Mouse (Mus musculus) CH12.LX (cell line): ENCODE results near the gene Mettl3. TPM values are rescaled to one million over a fixed set of nuclear protein-coding genes. Genes with fewer than 3 reads are reported as not detected.

ENCODE experiments used
- DNase-seq: peaks from one replicate; pipeline ENCODE4 v3.0.0-alpha.2; 2013; ENCODE audit errors: extremely low read depth
- H3K27ac ChIP-seq: 2 replicates; pipeline ENCODE4 v1.5.1; 2012; ENCODE audit warnings: low read depth, mild to moderate bottlenecking, control low read depth, moderate library complexity; ENCODE audit not compliant: insufficient read depth
- H3K27me3 ChIP-seq: replicated peaks from 2 replicates; pipeline ENCODE3; 2012; ENCODE audit warnings: inconsistent platforms
- H3K36me3 ChIP-seq, 2 experiments: replicated peaks in 1 of 2; 2 replicates each; pipeline versions ENCODE3 to v1.6.1; 2012; ENCODE audit warnings: inconsistent platforms in 1 of 2, low read length in 1 of 2, mild to moderate bottlenecking in 1 of 2, mixed read lengths in 1 of 2, moderate library complexity in 1 of 2; ENCODE audit not compliant: control insufficient read depth in 1 of 2, insufficient read depth in 1 of 2
- H3K4me1 ChIP-seq, 2 experiments: 2 replicates each; pipeline ENCODE4 v1.6.1; 2012; ENCODE audit warnings: inconsistent platforms in 1 of 2, moderate library complexity in 1 of 2; ENCODE audit not compliant: insufficient read depth in 2 of 2, control insufficient read depth in 1 of 2
- H3K4me2 ChIP-seq: 2 replicates; pipeline ENCODE4 v1.6.1; 2012; ENCODE audit warnings: low read depth, mild to moderate bottlenecking, control low read depth; ENCODE audit not compliant: poor library complexity, insufficient read depth, severe bottlenecking
- H3K4me3 ChIP-seq, 3 experiments: fragments of 150-350 bp in 1 of 3; sonication (generic) in 1 of 3; replicated peaks in 1 of 3; 2 replicates each; pipeline versions ENCODE3 to v1.5.1; 2011 to 2012; ENCODE audit warnings: low read depth in 2 of 3, low read length in 2 of 3, mild to moderate bottlenecking in 2 of 3, moderate library complexity in 2 of 3, control low read depth in 1 of 3, improper control_type of control experiment in 1 of 3, inconsistent platforms in 1 of 3, mixed read lengths in 1 of 3; ENCODE audit not compliant: poor library complexity in 1 of 3
- H3K79me2 ChIP-seq: replicated peaks from 2 replicates; pipeline ENCODE4 v1.6.1; 2012; ENCODE audit warnings: mild to moderate bottlenecking, moderate library complexity; ENCODE audit not compliant: control insufficient read depth, poor library complexity, insufficient read depth, severe bottlenecking; ENCODE audit errors: extremely low read depth
- H3K9ac ChIP-seq: 2 replicates; pipeline ENCODE4 v1.6.1; 2012; ENCODE audit warnings: low read depth, mild to moderate bottlenecking, control low read depth, moderate library complexity; ENCODE audit not compliant: insufficient read depth
- H3K9me3 ChIP-seq: replicated peaks from 2 replicates; pipeline ENCODE3; 2012; ENCODE audit warnings: low read length, inconsistent platforms, mixed read lengths
- CHD1 ChIP-seq: IDR thresholded peaks from 2 replicates; pipeline ENCODE4 v1.6.1; 2012; ENCODE audit warnings: low read depth, low read length, improper control_type of control experiment, inconsistent platforms
- CHD2 ChIP-seq: IDR thresholded peaks from 2 replicates; pipeline ENCODE4 v1.6.1; 2011; ENCODE audit warnings: low read length, improper control_type of control experiment
- E2F4 ChIP-seq: IDR thresholded peaks from 2 replicates; pipeline ENCODE4 v1.6.1; 2011; ENCODE audit warnings: low read depth, low read length, improper control_type of control experiment; ENCODE audit not compliant: insufficient replicate concordance
- EP300 ChIP-seq: IDR thresholded peaks from 2 replicates; pipeline ENCODE4 v1.6.1; 2011; ENCODE audit warnings: low read length, improper control_type of control experiment
- ETS1 ChIP-seq: conservative IDR thresholded peaks from 2 replicates; pipeline ENCODE4 v1.6.1; 2012; ENCODE audit warnings: low read depth, mild to moderate bottlenecking, inconsistent platforms, low read length, improper control_type of control experiment, moderate library complexity
- HCFC1 ChIP-seq: IDR thresholded peaks from 2 replicates; pipeline ENCODE4 v1.6.1; 2012; ENCODE audit warnings: low read depth, mild to moderate bottlenecking, inconsistent platforms, low read length, improper control_type of control experiment
- JUN ChIP-seq: IDR thresholded peaks from 2 replicates; pipeline ENCODE4 v1.6.1; 2011; ENCODE audit warnings: low read depth, mild to moderate bottlenecking, low read length, improper control_type of control experiment, moderate library complexity; ENCODE audit not compliant: insufficient read depth
- MAFK ChIP-seq: IDR thresholded peaks from 2 replicates; pipeline ENCODE4 v1.6.1; 2011; ENCODE audit warnings: low read length, improper control_type of control experiment; ENCODE audit not compliant: insufficient replicate concordance
- MAX ChIP-seq: IDR thresholded peaks from 2 replicates; pipeline ENCODE4 v1.6.1; 2011; ENCODE audit warnings: low read length, improper control_type of control experiment
- MAZ ChIP-seq: IDR thresholded peaks from 2 replicates; pipeline ENCODE4 v1.6.1; 2012; ENCODE audit warnings: low read depth, mild to moderate bottlenecking, inconsistent platforms, low read length, improper control_type of control experiment, moderate library complexity
- MEF2A ChIP-seq: IDR thresholded peaks from 2 replicates; pipeline ENCODE4 v1.6.1; 2014; ENCODE audit warnings: low read depth, mild to moderate bottlenecking, inconsistent platforms, low read length, improper control_type of control experiment, borderline replicate concordance
- MXI1 ChIP-seq: IDR thresholded peaks from 2 replicates; pipeline ENCODE4 v1.6.1; 2011; ENCODE audit warnings: mild to moderate bottlenecking, low read depth, low read length, improper control_type of control experiment
- MYC ChIP-seq: IDR thresholded peaks from 2 replicates; pipeline ENCODE4 v1.6.1; 2011; ENCODE audit warnings: low read depth, mild to moderate bottlenecking, improper control_type of control experiment, low read length
- NELFE ChIP-seq: IDR thresholded peaks from 2 replicates; pipeline ENCODE4 v1.6.1; 2011; ENCODE audit warnings: low read depth, low read length, improper control_type of control experiment
- POLR2AphosphoS2 ChIP-seq: IDR thresholded peaks from 2 replicates; pipeline ENCODE4 v1.6.1; 2011; ENCODE audit warnings: low read depth, low read length, improper control_type of control experiment
- RAD21 ChIP-seq: IDR thresholded peaks from 2 replicates; pipeline ENCODE4 v1.6.1; 2011; ENCODE audit warnings: low read depth, mild to moderate bottlenecking, low read length, improper control_type of control experiment, moderate library complexity
- RCOR1 ChIP-seq: conservative IDR thresholded peaks from 2 replicates; pipeline ENCODE4 v1.6.1; 2012; ENCODE audit warnings: low read depth, mild to moderate bottlenecking, inconsistent platforms, low read length, improper control_type of control experiment
- SIN3A ChIP-seq: IDR thresholded peaks from 2 replicates; pipeline ENCODE4 v1.6.1; 2012; ENCODE audit warnings: low read length, improper control_type of control experiment, inconsistent platforms
- TCF12 ChIP-seq: IDR thresholded peaks from 2 replicates; pipeline ENCODE4 v1.6.1; 2014; ENCODE audit warnings: low read depth, mild to moderate bottlenecking, inconsistent platforms, low read length, improper control_type of control experiment
- ZC3H11A ChIP-seq: IDR thresholded peaks from 2 replicates; pipeline ENCODE4 v1.6.1; 2012; ENCODE audit warnings: low read depth, mild to moderate bottlenecking, inconsistent platforms, low read length, improper control_type of control experiment
- ZKSCAN1 ChIP-seq: IDR thresholded peaks from 2 replicates; pipeline ENCODE4 v1.6.1; 2012; ENCODE audit warnings: low read depth, inconsistent platforms, low read length, improper control_type of control experiment, borderline replicate concordance
- ZMIZ1 ChIP-seq: IDR thresholded peaks from 2 replicates; pipeline ENCODE4 v1.6.1; 2012; ENCODE audit warnings: low read depth, mild to moderate bottlenecking, inconsistent platforms, low read length, improper control_type of control experiment
- dilution Hi-C: fragments of 300-500 bp; cut with MboI; formaldehyde crosslinking; loops from 2 replicates; pipeline ENCODE4 v1.14.3; 2020; ENCODE audit warnings: low sequenced_read_pairs; ENCODE audit not compliant: extremely low pct_unique_long_range_greater_than_20kb, extremely low pct_ligation_motif_present
- in situ Hi-C: fragments of 300-500 bp; cut with MboI; formaldehyde crosslinking; loops from 3 replicates; pipeline ENCODE4 v1.14.3; 2019; ENCODE audit warnings: low sequenced_read_pairs, low pct_ligation_motif_present, low pct_unique_long_range_greater_than_20kb, mixed read lengths
- polyA plus RNA-seq: library from polyadenylated mRNA; unstranded; fragments of >175 nt; gene quantifications from 2 replicates; pipeline ENCODE4 v1.2.1, GENCODE M21; 2012; ENCODE audit warnings: low read depth; ENCODE audit not compliant: insufficient read length
- total RNA-seq, 2 experiments: library from RNA; depleted of rRNA; stranded (reverse); fragments of 300-350 nt in 1 of 2; fragments of >200 nt in 1 of 2; gene quantifications; 2 replicates each; pipeline ENCODE4 v1.2.3; 2012 to 2014

Gene Mettl3
- total and polyA plus RNA-seq, 3 experiments: 41.6 to 47.4 (median 47.0) TPM

DNA sequence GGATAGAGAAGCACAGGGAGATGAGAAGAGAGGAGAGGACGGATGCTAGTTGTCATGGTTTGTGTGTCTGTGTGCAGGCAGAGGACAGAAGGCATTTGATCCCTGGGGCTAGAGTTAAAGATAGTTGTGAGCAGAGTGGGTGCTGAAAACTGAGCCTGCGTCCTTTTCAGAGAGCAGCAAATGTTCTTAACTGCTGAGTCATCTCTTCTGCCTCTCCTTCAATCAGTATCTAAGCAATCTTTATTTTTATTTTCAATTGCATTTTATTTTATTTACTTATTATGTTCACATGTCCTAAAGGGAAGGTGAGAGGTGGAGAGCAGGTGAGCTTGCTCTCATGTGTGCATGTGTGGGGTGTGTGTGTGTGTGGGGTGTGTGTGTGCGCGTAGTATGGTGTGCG lies 21.3 kb downstream of the Mettl3 start:
- TF ChIP-seq MAFK: 0 out of 2 replicates have a peak, but pooled peaks have one; percentile 44
- no peak for TF ChIP-seq MAZ
- TF ChIP-seq, all 38 proteins: peak for 1
- no peak overlapping the region for H3K4me3 ChIP-seq
- DNase-seq: no peak
- H3K4me2 ChIP-seq: no peak overlapping the region
- no peak overlapping the region for H3K27ac ChIP-seq
- H3K27me3 ChIP-seq: no peaks in the 10 kb centered on the region
- no peaks in the 10 kb centered on the region for H3K9me3 ChIP-seq
- H3K36me3 ChIP-seq: peaks cover 39 to 61% of the 10 kb centered on the region in 2 experiments
- peaks cover 0 to 16% of the 10 kb centered on the region in 2 experiments; a peak in 2 of 4 replicates for H3K4me1 ChIP-seq
- H3K79me2 ChIP-seq: peaks cover 48% of the 10 kb centered on the region
- dilution Hi-C loops: no loop called here
- no peak overlapping the region for H3K9ac ChIP-seq
- in situ Hi-C loops: no loop called here

- Histone ChIP-seq H3K79me2 (peaks cover 51% of the 10 kb centered on the region), H3K9ac (peak overlapping the region; percentile 87), H3K27me3 (no peaks in the 10 kb centered on the region), H3K27ac (peak overlapping the region; percentile 59), H3K4me3 (peak overlapping the region; percentile 68 to 96 (median 77)), H3K9me3 (no peaks in the 10 kb centered on the region), H3K4me1 (peaks cover 4 to 22% of the 10 kb centered on the region in 2 experiments; a peak in 3 of 4 replicates), H3K4me2 (peak overlapping the region; percentile 96; the same call in 1 of the 2 replicates), H3K36me3 (peaks cover 17 to 41% of the 10 kb centered on the region in 2 experiments)
- in situ Hi-C loops (no loop called here), dilution Hi-C loops (no loop called here)
- DNase-seq: peak; percentile 37
- TF ChIP-seq E2F4 (no peak), RCOR1 (no peak), ZMIZ1 (no peak), MAX (peak; percentile 25; the same call in 1 of the 2 replicates), CHD2 (peak; percentile 42; the same call in 1 of the 2 replicates), MXI1 (no peak; the same call in 1 of the 2 replicates), ETS1 (no peak), MYC (no peak)
Observed at GRCm38 (mm10) chr14:52279747-52280120, 25.2 kb downstream of the Mettl3 start.

DNA sequence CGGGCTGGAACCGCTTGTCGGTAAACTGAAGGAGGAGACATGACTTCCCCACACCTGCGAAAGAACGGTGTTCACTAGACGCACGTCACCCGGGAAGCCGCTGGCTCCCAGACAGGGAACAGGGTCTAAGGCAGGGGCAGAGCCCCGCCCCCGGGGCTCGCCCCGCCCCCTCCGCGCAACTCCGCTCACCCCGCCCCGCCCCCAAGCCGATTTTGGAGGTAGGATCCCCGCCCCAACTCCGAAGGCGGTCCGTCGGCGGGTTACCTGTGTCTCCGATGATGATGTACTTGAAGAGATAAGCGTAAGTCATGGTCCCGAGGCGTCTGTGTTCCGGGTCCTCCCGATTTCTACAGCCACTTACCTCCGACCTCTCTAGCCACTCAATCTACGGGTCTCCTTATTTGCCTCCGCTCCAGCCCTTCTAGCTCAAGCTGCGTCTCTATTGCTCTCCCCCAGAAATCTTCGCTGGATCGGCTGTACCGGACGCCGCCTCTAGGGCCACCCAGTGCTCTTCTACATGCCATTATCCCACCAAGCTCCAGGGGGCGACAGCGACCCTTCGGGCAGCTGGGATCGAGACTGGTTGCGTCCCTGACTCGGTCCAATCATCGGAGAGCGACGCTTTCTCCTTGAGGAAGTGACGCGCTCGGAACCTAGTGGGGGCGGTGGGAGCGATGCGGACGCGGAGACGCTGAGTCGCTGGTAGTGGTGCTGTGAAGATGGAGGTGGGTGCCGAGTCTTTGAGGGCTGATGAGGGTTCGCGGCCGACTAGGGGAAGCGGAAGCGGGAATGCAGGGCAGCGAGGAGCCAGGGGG lies 25.8 kb downstream of the Mettl3 start, which contains the start of the genes Tox4 and Rab2b:
TSS of gene Tox4 (plus strand) at position 215 of the 815 bp plus-strand sequence.
TSS of gene Rab2b (minus strand) at position 614 of the 815 bp plus-strand sequence.
- Histone ChIP-seq H3K4me1 (peaks cover 4 to 22% of the 10 kb centered on the region in 2 experiments; a peak in 3 of 4 replicates), H3K36me3 (peaks cover 16 to 41% of the 10 kb centered on the region in 2 experiments), H3K4me3 (peak within 1 kb of the TSS; percentile 77 to 96 (median 82)), H3K9ac (peak within 1 kb of the TSS; percentile 87), H3K79me2 (peaks cover 45% of the 10 kb centered on the region), H3K27me3 (no peaks in the 10 kb centered on the region), H3K27ac (peak within 1 kb of the TSS; percentile 63), H3K9me3 (no peaks in the 10 kb centered on the region), H3K4me2 (peak within 1 kb of the TSS; percentile 96)
- in situ Hi-C loops: no loop called here
- peak; percentile 99 for DNase-seq
- dilution Hi-C loops: no loop called here
- TF ChIP-seq CHD1: no peak
- TF ChIP-seq POLR2AphosphoS2: 0 out of 2 replicates have a peak, but pooled peaks have one; percentile 11
- peak; percentile 85 for TF ChIP-seq TCF12
- no peak for TF ChIP-seq MYC
- TF ChIP-seq EP300: no peak
- TF ChIP-seq RAD21: no peak; the same call in 1 of the 2 replicates
- TF ChIP-seq HCFC1: peak; percentile 91
- TF ChIP-seq NELFE: peak; percentile 84
- TF ChIP-seq MAZ: peak; percentile 85
- TF ChIP-seq RCOR1: no peak
- TF ChIP-seq JUN: no peak
- peak; percentile 65; the same call in 1 of the 2 replicates for TF ChIP-seq MXI1
- no peak for TF ChIP-seq ZC3H11A
- 0 out of 2 replicates have a peak, but pooled peaks have one; percentile 20 for TF ChIP-seq CHD2
- TF ChIP-seq SIN3A: peak; percentile 73
- TF ChIP-seq MAX: no peak
- no peak for TF ChIP-seq ZKSCAN1
- TF ChIP-seq MEF2A: peak; percentile 58; the same call in 1 of the 2 replicates
